Mouse (Mus musculus): ENCODE results near the gene Adcy7. TPM values are rescaled to one million over a fixed set of nuclear protein-coding genes. Genes with fewer than 3 reads are reported as not detected.

Gene Adcy7
- 51.4 and 64.2 TPM in 2 replicates for total RNA-seq (2017)

GRCm38 (mm10) chr8:88272231-88273050 lies at the start of gene Adcy7:
Gene Adcy7, plus strand, starts transcription at chr8:88272403.
- peak in 1 of 2 experiments; percentile 21; a peak in 2 of 4 replicates for ATAC-seq (replicated peaks in 1 of 2; ENCODE audit: insufficient read depth in 1 of 2, low FRiP score in 2 of 2, low TSS enrichment in 1 of 2, low read depth in 1 of 2, poor library complexity in 2 of 2, severe bottlenecking in 2 of 2)

DNA sequence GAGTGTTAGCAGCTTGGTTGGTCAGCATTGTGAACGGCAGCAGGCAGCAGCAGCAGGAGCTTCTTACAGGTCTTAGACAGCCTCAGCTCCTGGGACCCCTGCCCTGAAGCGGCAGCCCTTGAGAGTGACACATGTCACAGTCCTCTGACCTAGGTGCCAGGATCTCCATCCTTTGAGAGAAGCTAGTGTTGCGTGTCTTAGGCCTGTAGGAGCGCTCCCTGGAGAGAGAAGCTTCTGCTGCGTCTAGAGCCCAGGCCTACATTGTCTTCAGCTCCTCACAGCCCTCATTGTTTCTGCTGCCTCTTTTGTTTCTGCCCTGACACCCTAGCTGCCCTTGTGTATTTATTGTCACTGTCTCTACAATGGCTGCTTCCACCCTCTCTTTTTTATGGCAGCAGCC lies 46.8 kb upstream of the Adcy7 start:
- no peak for ATAC-seq (replicated peaks in 1 of 2; ENCODE audit: insufficient read depth in 1 of 2, low FRiP score in 2 of 2, low TSS enrichment in 1 of 2, low read depth in 1 of 2, poor library complexity in 2 of 2, severe bottlenecking in 2 of 2)

- ATAC-seq (replicated peaks in 1 of 2; ENCODE audit: insufficient read depth in 1 of 2, low FRiP score in 2 of 2, low TSS enrichment in 1 of 2, low read depth in 1 of 2, poor library complexity in 2 of 2, severe bottlenecking in 2 of 2) = no peak
Observed at GRCm38 (mm10) chr8:88227851-88228250, 44.4 kb upstream of the Adcy7 start.

DNA sequence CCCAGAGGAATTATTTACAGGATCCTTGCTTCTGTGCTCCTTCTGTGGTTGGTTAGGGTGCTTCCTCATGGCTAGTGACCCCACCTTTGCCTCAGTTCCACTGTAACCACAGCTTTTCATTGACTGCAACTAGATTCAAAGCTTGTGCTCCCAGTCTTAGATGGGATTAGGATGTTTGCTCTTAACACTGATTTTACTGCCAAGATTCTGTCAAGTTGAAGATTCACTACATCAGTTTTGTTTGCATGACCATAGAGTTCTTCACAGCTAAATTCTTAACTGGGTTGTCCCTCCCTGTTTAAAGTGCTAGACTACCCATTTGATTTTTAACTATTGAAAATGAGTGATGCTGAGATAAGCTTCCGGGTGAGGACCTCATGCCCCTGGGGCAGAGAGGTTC lies 43.9 kb upstream of the Adcy7 start:
- ATAC-seq (replicated peaks in 1 of 2; ENCODE audit: insufficient read depth in 1 of 2, low FRiP score in 2 of 2, low TSS enrichment in 1 of 2, low read depth in 1 of 2, poor library complexity in 2 of 2, severe bottlenecking in 2 of 2) = no peak

DNA sequence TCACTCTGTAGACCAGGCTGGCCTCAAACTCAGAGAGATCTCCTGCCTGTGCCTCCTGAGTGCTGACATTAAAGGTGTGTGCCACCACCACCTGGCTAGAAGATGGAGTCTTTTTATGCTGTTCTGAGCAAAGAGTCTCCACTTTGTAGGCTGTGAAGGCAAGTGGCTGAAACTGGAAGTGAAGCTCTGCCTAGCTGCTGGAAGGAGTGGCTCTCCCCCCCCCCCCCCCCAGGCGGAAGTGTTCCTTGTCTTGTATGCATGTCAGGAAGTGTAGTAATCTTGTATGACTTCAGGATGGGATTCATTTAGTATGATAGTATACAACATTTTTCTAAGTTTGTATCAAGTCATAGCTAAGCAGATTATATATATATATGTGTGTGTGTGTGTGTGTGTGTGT lies 43.4 kb upstream of the Adcy7 start:
- ATAC-seq (replicated peaks in 1 of 2; ENCODE audit: insufficient read depth in 1 of 2, low FRiP score in 2 of 2, low TSS enrichment in 1 of 2, low read depth in 1 of 2, poor library complexity in 2 of 2, severe bottlenecking in 2 of 2) = no peak

DNA sequence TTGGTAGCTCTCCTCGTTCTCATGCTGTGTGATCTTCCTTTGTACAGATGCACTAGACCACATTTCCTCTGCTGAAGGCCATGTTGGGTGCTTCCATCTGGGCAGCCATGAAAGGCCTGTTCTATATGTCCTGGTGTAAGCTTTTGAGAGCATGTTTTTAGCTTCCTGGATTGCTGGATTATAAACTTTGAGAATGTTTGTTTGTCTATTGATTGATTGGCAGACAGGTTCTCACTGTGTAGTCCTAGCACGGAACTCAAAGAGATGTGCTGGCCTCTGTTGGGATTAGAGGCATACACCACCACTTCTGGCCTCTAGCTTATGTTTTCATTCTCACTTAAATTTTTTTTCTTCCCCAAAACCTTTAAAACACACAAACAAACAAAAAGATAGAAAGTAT lies 35.5 kb upstream of the Adcy7 start:
- ATAC-seq (replicated peaks in 1 of 2; ENCODE audit: insufficient read depth in 1 of 2, low FRiP score in 2 of 2, low TSS enrichment in 1 of 2, low read depth in 1 of 2, poor library complexity in 2 of 2, severe bottlenecking in 2 of 2) = no peak

DNA sequence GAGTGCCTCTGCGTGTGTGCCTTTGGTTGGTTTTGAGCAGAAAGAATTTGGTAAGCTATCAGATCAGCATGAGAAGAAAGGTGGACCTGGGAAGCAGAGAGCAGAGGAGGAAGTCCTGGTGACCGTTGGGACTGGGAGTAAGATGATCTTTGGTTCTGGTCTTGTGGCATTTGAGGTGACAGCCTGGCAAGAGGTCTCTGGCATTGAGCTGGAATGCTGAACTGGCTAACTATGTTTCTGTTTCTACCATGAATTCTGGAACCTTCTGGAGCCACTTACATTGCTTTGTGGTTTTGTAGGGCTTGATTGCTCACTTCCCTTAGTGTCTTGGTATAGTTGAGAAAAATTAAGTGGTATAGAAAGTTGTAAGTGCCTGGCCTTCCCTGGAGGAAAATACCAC lies 34.6 kb upstream of the Adcy7 start:
- 0 out of 4 replicates have a peak, but pooled peaks of 1 of the 2 experiments have one; percentile 25 for ATAC-seq (replicated peaks in 1 of 2; ENCODE audit: insufficient read depth in 1 of 2, low FRiP score in 2 of 2, low TSS enrichment in 1 of 2, low read depth in 1 of 2, poor library complexity in 2 of 2, severe bottlenecking in 2 of 2)

- ATAC-seq (replicated peaks in 1 of 2; ENCODE audit: insufficient read depth in 1 of 2, low FRiP score in 2 of 2, low TSS enrichment in 1 of 2, low read depth in 1 of 2, poor library complexity in 2 of 2, severe bottlenecking in 2 of 2) = no peak
Observed at GRCm38 (mm10) chr8:88239277-88239676, 32.9 kb upstream of the Adcy7 start.

DNA sequence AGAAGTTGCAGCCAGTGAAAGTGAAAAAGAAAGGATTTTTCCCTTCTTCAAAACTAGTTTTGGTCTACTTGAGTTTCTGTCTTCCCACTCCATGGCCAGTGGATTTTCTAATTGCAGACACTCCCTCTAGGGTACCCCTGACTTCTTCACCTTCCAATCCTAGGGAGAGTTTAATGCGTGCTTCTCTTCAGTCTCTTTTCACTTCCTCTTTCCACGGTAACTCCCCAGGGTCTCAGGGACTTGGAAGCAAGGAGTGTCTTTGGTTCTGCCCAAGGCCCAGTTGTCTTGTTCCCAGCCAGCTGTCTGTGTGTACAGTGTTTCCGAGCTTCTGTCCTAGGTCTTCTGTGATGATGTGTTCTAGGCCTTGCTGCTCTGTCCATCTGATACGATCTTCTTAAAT lies 30.3 kb upstream of the Adcy7 start:
- peak in 1 of 2 experiments; percentile 37; a peak in 2 of 4 replicates for ATAC-seq (replicated peaks in 1 of 2; ENCODE audit: insufficient read depth in 1 of 2, low FRiP score in 2 of 2, low TSS enrichment in 1 of 2, low read depth in 1 of 2, poor library complexity in 2 of 2, severe bottlenecking in 2 of 2)

DNA sequence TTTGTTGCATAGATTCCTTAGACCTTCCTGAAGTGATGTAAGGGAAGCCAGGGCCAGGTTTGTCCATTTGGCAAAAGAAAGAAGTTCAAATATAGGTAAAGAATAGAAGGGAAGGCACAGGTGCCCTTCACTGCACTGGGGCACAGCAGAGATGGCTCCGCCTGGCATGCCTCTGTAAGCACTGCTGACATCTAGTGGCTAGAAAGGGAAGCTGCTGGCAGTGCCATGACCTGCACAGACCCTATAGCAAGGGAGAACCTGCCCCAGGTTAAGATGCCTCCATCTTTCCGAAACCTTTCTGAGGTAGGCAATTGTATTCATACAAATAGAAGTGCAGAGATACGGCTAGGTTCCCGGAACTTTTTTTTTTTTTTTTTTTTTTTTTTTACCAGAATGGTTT lies 27.9 kb upstream of the Adcy7 start:
- ATAC-seq (replicated peaks in 1 of 2; ENCODE audit: insufficient read depth in 1 of 2, low FRiP score in 2 of 2, low TSS enrichment in 1 of 2, low read depth in 1 of 2, poor library complexity in 2 of 2, severe bottlenecking in 2 of 2) = peak; percentile 93 to 95

GRCm38 (mm10) chr8:88252791-88253190 lies 19.4 kb upstream of the Adcy7 start:
- no peak; a peak in 1 of 4 replicates for ATAC-seq (replicated peaks in 1 of 2; ENCODE audit: insufficient read depth in 1 of 2, low FRiP score in 2 of 2, low TSS enrichment in 1 of 2, low read depth in 1 of 2, poor library complexity in 2 of 2, severe bottlenecking in 2 of 2)

DNA sequence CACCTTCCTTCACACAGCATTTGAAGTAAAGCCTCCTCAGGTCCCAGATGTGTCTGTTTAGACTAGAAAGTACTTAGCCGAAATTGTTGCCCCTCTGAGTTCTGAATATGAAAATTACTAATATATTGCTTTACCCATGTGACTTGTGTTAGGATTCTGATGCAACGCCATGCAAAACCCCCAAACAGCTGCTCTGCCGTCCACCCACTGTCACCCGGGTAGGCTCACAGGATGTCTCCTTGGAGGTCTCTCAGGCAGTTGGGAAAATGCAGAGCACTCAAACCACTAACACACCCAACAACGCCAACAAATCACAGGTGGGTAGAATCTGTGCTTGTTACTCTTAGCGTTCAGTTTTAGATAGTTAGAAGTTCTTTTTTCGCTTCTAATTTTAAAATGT lies 17.2 kb upstream of the Adcy7 start:
- no peak for ATAC-seq (replicated peaks in 1 of 2; ENCODE audit: insufficient read depth in 1 of 2, low FRiP score in 2 of 2, low TSS enrichment in 1 of 2, low read depth in 1 of 2, poor library complexity in 2 of 2, severe bottlenecking in 2 of 2)

- no peak for ATAC-seq (replicated peaks in 1 of 2; ENCODE audit: insufficient read depth in 1 of 2, low FRiP score in 2 of 2, low TSS enrichment in 1 of 2, low read depth in 1 of 2, poor library complexity in 2 of 2, severe bottlenecking in 2 of 2)
Observed at GRCm38 (mm10) chr8:88258024-88258423, 14.2 kb upstream of the Adcy7 start.

GRCm38 (mm10) chr8:88258544-88258943 lies 13.7 kb upstream of the Adcy7 start:
- no peak for ATAC-seq (replicated peaks in 1 of 2; ENCODE audit: insufficient read depth in 1 of 2, low FRiP score in 2 of 2, low TSS enrichment in 1 of 2, low read depth in 1 of 2, poor library complexity in 2 of 2, severe bottlenecking in 2 of 2)

- ATAC-seq (replicated peaks in 1 of 2; ENCODE audit: insufficient read depth in 1 of 2, low FRiP score in 2 of 2, low TSS enrichment in 1 of 2, low read depth in 1 of 2, poor library complexity in 2 of 2, severe bottlenecking in 2 of 2) = no peak
Observed at GRCm38 (mm10) chr8:88260466-88260980, 11.7 kb upstream of the Adcy7 start.

- ATAC-seq (replicated peaks in 1 of 2; ENCODE audit: insufficient read depth in 1 of 2, low FRiP score in 2 of 2, low TSS enrichment in 1 of 2, low read depth in 1 of 2, poor library complexity in 2 of 2, severe bottlenecking in 2 of 2) = no peak
Observed at GRCm38 (mm10) chr8:88262831-88263635, 9.2 kb upstream of the Adcy7 start.

DNA sequence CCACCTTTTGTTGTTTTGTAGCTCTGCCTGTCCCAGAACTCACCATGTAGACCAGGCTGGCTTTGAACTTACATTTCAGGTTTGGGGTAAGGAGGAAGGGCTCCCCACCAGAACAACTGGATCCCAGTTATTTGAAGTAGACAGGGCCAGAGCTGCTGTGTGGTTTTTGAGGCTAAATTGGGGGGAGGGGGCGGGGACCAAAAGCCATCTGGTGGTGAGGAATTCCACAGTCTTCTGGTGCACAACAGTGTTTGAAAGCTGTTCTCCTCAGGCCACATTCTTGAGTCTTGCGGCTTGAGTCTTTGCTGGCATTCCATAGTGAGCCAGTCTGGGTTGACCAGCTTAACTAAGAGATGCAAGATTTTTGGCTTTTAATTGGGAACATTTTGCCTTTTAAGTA lies 6.7 kb upstream of the Adcy7 start:
- ATAC-seq (replicated peaks in 1 of 2; ENCODE audit: insufficient read depth in 1 of 2, low FRiP score in 2 of 2, low TSS enrichment in 1 of 2, low read depth in 1 of 2, poor library complexity in 2 of 2, severe bottlenecking in 2 of 2) = peak in 1 of 2 experiments; percentile 29; a peak in 1 of 4 replicates

- peak; percentile 68 to 78; a peak in 2 of 4 replicates for ATAC-seq (replicated peaks in 1 of 2; ENCODE audit: insufficient read depth in 1 of 2, low FRiP score in 2 of 2, low TSS enrichment in 1 of 2, low read depth in 1 of 2, poor library complexity in 2 of 2, severe bottlenecking in 2 of 2)
Observed at GRCm38 (mm10) chr8:88266170-88266800, 5.9 kb upstream of the Adcy7 start.

Measured in hematopoietic stem cell, adult 5-6 weeks (primary cell).